Mouse (Mus musculus) lung, postnatal 0 days (tissue): ENCODE measurements around the gene Vmn2r84. TPM values are rescaled to one million over a fixed set of nuclear protein-coding genes. Genes with fewer than 3 reads are reported as not detected.
"Not testable (repeated sequence)": the region's sequence is repeated elsewhere in the genome, so short reads cannot be mapped to it uniquely, and the experiment has no call there.

Experiments used
- ATAC-seq: fragments of 200-750 bp; cut with Nextera tagmentation; 2 replicates; pipeline ENCODE4 v1.8.0; 2017; ENCODE audit warnings: moderate library complexity
- DNase-seq: peaks from one replicate; pipeline ENCODE4 v3.0.0-alpha.2; 2016; ENCODE audit warnings: low spot score
- H3K27ac ChIP-seq: fragments of 300-500 bp; sonication (generic); 2 replicates; pipeline ENCODE4 v1.5.1; 2014; ENCODE audit warnings: antibody characterized with exemption, mild to moderate bottlenecking, low read length, mixed read lengths
- H3K27me3 ChIP-seq: fragments of 300-500 bp; sonication (generic); replicated peaks from 2 replicates; pipeline ENCODE4 v1.6.1; 2014; ENCODE audit warnings: low read length, mixed read lengths; ENCODE audit not compliant: insufficient read depth
- H3K36me3 ChIP-seq: fragments of 300-500 bp; sonication (generic); 2 replicates; pipeline ENCODE4 v1.6.1; 2014; ENCODE audit warnings: low read length, mixed read lengths; ENCODE audit not compliant: insufficient read depth
- H3K4me1 ChIP-seq: fragments of 300-500 bp; sonication (generic); 2 replicates; pipeline ENCODE4 v1.6.1; 2014; ENCODE audit warnings: antibody characterized with exemption, low read depth, low read length, mixed read lengths; ENCODE audit not compliant: insufficient read depth
- H3K4me2 ChIP-seq: fragments of 300-500 bp; sonication (generic); replicated peaks from 2 replicates; pipeline ENCODE4 v1.6.1; 2014; ENCODE audit warnings: low read depth, mild to moderate bottlenecking, low read length, moderate library complexity, mixed read lengths
- H3K4me3 ChIP-seq: fragments of 300-500 bp; sonication (generic); 2 replicates; pipeline ENCODE4 v1.5.1; 2014; ENCODE audit warnings: low read depth, low read length
- H3K9ac ChIP-seq: fragments of 300-500 bp; sonication (generic); replicated peaks from 2 replicates; pipeline ENCODE4 v1.6.1; 2014; ENCODE audit warnings: low read depth, mild to moderate bottlenecking
- H3K9me3 ChIP-seq: fragments of 300-500 bp; sonication (generic); 2 replicates; pipeline ENCODE4 v1.6.1; 2016; ENCODE audit warnings: low read length, mixed read lengths
- CTCF ChIP-seq: IDR thresholded peaks from 2 replicates; pipeline ENCODE4 v1.5.1; 2016; ENCODE audit warnings: antibody characterized with exemption, mild to moderate bottlenecking
- EP300 ChIP-seq: IDR thresholded peaks from 2 replicates; pipeline ENCODE4 v1.6.1; 2016; ENCODE audit warnings: antibody characterized with exemption, mild to moderate bottlenecking, control low read depth
- WGBS: fragments of 180-500 bp; shearing (Covaris S2); extraction: QIAGEN DNeasy Blood & Tissue Kit; methylation state at CpG from one replicate; pipeline ENCODE4 v1.1.7; 2014; 5-methylcytosine and 5-hydroxymethylcytosine counted together
- polyA plus RNA-seq: library from polyadenylated mRNA; unstranded; fragments of >200 nt; fragmentation: Nextera tagmentation; extraction: Ambion mirVana; gene quantifications from 2 replicates; pipeline ENCODE4 v1.2.1, GENCODE M21; 2015

Vmn2r84 gene
- polyA plus RNA-seq, result not detected in 2 replicates

DNA sequence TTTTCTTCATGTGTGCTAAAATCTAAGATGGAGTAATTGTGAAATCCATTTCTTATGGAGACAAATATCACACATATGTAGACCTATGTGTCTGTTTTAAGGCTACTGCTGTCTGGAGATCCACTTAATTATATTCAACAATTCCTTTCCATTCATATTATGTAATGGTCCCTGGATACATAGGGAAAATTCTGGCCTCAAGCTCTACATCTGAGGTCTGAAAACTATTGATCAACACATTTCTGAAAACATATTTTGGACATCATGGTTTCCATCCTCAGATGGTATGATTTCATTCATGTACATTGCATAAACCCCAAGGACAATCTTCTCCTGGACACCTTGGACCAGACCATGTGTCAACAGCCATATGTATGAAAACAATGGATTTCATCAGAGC is at the start of gene Vmn2r84:
Gene Vmn2r84, minus strand, starts transcription at position 101 of the 400 bp plus-strand sequence.
- DNase-seq, result no peak
- Histone ChIP-seq H3K4me1 (no peaks in the 10 kb centered on the region), H3K36me3 (no peaks in the 10 kb centered on the region), H3K4me3 (no peak within 1 kb of the TSS), H3K9ac (no peak within 1 kb of the TSS), H3K27me3 (no peaks in the 10 kb centered on the region), H3K27ac (no peak within 1 kb of the TSS), H3K4me2 (no peak within 1 kb of the TSS), H3K9me3 (no peaks in the 10 kb centered on the region)
- ATAC-seq, result no peak
- TF ChIP-seq CTCF (no peak), EP300 (no peak)

DNA sequence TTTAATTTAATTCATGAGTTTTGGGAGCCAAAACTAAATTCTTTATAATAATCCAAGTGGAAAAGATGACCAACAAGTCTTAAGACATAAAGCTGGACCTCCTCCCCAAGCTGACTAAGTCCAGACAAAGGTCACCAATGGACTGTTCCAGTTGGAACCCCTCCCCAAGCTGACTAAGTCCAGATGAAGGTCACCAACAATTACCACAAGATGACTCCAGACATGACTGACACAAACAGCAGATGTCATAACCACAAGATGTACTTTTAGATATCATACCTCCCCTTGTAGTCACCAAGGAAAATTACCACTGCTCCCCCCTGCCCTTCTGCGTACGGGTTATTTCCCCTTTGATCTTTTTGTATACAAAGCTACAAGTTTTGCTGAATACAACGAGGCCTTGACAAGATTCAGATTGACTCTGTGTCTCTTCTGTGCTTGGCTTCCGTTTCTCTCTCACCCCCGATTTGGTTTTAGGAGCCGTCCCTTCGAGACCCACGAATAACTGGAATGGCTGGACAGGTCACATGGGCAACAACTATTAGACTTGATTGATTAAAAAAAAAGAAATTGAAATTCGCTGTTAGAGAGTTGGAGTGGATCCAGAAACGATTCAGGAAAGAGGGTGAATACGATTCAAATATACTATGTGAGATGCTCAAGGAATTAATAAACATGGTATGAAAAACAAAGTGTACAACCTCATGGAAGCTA is 40.2 kb upstream of the Vmn2r84 start:
- not testable (repeated sequence) for H3K4me2 ChIP-seq, H3K27ac ChIP-seq, ATAC-seq, DNase-seq, H3K27me3 ChIP-seq, H3K4me3 ChIP-seq, H3K36me3 ChIP-seq, H3K9me3 ChIP-seq, H3K4me1 ChIP-seq, H3K9ac ChIP-seq
- WGBS, result 76% methylated on average over 11 of the region's 11 CpGs

DNA sequence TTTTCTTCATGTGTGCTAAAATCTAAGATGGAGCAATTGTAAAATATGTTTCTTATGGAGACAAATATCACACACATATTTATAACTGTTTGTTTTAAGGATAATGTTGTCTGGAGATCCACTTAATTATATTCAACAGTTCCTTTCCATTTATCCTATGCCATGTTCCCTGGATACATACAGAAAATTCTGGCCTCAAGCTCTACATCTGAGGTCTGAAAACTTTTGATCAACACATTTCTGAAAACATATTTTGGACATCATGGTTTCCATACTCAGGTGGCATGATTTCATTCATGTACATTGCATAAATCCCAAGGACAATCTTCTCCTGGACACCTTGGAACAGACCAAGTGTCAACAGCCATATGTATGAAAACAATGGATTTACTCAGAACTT is 35.5 kb upstream of the Vmn2r84 start, which contains the start of gene Vmn2r85:
Gene Vmn2r85, minus strand, starts transcription at position 101 of the 400 bp plus-strand sequence.
- not testable (repeated sequence) for H3K4me1 ChIP-seq, H3K36me3 ChIP-seq, H3K9ac ChIP-seq, DNase-seq, H3K9me3 ChIP-seq, H3K27me3 ChIP-seq, H3K4me3 ChIP-seq, H3K27ac ChIP-seq, ATAC-seq, H3K4me2 ChIP-seq

DNA sequence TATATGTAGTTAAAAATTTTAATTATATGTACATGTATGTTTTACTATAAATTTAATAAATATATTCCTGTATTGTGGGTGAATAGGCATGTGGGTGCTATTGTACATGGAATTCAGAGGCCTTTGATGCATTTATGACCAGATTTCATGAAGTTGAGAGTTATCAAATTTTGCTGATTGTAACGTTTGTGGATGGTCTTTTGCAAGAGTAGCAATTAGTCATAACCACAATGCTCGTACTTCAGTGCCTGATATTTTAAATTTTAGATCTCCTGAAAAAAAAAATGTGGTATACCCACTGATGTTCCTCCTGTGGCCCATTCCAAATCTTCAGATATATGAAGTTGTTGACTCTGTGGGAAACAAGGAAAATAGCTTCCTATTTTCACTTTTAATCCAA is 28.2 kb upstream of the Vmn2r84 start:
- not testable (repeated sequence) for H3K27ac ChIP-seq, H3K36me3 ChIP-seq, H3K4me3 ChIP-seq, H3K9me3 ChIP-seq, ATAC-seq, H3K27me3 ChIP-seq, H3K4me2 ChIP-seq, H3K4me1 ChIP-seq, DNase-seq, H3K9ac ChIP-seq
- WGBS, result 49% methylated on average over 2 of the region's 2 CpGs

DNA sequence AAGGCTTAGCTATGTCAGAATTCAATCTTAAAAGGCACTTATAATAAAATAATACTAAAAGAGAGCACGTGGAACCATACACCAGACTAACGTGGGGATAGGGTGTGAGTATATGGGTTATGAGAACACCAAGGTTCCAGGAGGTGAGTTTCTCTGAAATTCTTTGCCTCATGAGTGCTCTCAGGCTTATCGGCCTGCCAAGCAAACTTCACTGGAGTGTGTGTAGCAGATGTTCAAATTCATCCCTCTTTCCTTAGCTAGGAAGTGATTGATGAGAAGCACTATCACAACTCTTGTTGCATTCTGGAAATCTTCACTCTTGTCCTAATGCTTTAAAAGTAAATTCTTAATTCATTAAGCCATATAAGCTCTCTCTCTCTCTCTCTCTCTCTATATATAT is 26.3 kb upstream of the Vmn2r84 start:
- ATAC-seq (no peak), DNase-seq (no peak)
- WGBS, result 61% methylated on average over 3 of the region's 3 CpGs

DNA sequence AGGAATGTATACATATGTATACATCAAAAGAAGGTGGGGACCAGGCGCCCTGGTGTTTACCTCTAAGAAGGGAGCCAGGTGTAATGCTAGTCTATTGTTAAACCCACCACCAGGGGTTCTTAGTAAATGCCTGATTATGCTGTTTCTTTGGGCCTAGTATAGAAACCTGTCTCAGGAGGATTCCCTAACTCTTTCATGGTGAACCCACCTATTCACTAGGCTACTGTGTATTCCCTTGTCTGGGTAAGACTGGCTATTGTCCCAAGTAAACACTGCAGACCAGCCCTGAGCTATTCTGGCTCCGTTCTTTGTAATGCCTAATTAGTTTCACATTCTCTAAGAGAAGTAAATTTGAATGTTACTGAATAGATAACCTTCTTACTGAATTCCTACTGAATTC is 25.8 kb upstream of the Vmn2r84 start:
- not testable (repeated sequence) for H3K9me3 ChIP-seq, DNase-seq, H3K36me3 ChIP-seq, H3K4me1 ChIP-seq, H3K9ac ChIP-seq, H3K27me3 ChIP-seq, H3K27ac ChIP-seq, H3K4me2 ChIP-seq, ATAC-seq, H3K4me3 ChIP-seq
- WGBS, result 56% methylated on average over 2 of the region's 2 CpGs

More for the DNA sequence above, 26.3 kb upstream of the Vmn2r84 start:
- no peak overlapping the region for H3K27ac ChIP-seq
- no peaks in the 10 kb centered on the region for H3K27me3 ChIP-seq
- no peaks in the 10 kb centered on the region for H3K36me3 ChIP-seq
- no peaks in the 10 kb centered on the region for H3K4me1 ChIP-seq
- H3K9ac ChIP-seq, result no peak overlapping the region
- TF ChIP-seq EP300 (no peak), CTCF (no peak)
- no peaks in the 10 kb centered on the region for H3K9me3 ChIP-seq
- no peak overlapping the region for H3K4me2 ChIP-seq
- no peak overlapping the region for H3K4me3 ChIP-seq

DNA sequence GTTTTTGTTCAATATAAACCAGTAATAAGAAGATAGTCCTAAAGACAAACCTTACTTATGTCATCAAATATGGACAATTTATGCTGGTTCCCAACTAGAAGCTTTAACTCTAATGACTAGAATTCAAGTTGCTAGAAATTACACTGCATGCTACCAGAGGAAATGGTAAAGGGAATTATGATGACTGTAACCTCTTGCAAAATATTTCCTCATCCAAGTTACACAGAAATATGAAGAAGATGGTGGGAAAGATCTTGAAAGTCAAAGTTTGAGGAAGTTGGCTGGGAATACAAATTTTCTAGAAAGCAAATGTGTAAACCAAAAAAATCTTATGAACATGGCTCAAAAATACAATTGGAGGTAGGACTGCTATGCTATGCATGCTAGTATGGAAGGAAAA is 22.2 kb upstream of the Vmn2r84 start:
- ATAC-seq, H3K4me3 ChIP-seq, H3K9me3 ChIP-seq, H3K27me3 ChIP-seq, H3K27ac ChIP-seq, H3K4me1 ChIP-seq, DNase-seq, H3K36me3 ChIP-seq, H3K9ac ChIP-seq, H3K4me2 ChIP-seq: not testable (repeated sequence)

DNA sequence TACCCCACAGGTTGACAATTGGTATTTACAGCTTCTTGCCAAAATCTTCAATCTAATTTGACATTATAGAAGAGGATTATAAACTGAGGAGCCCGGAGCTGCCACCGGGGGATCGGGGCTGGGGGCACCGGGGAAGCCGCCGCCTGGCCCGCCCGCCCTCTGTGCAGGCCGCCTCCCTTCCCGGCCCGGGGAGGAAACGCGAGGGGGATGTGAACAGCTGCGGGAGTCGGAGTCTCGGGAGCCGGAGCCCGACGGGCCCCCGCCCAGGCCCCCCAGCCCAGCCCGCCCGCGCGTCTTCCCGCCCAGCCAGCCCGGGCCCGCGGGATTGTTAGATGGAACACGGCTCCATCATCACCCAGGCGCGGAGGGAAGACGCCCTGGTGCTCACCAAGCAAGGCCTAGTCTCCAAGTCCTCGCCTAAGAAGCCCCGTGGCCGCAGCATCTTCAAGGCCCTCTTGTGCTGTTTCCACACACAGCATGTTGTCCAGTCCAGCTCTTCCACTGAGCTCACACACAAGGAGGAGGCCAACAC is 18.1 kb upstream of the Vmn2r84 start:
- not testable (repeated sequence) for H3K4me3 ChIP-seq, H3K4me1 ChIP-seq, H3K4me2 ChIP-seq, H3K27ac ChIP-seq, H3K9me3 ChIP-seq, H3K27me3 ChIP-seq, DNase-seq, H3K9ac ChIP-seq, H3K36me3 ChIP-seq
- WGBS, result 70% methylated on average over 11 of the region's 35 CpGs
- peak; percentile 52 for ATAC-seq
